Mouse (Mus musculus): ENCODE results near the gene Olfr10.
"Not testable (repeated sequence)": the region's sequence is repeated elsewhere in the genome, so short reads cannot be mapped to it uniquely, and the experiment has no call there.

Olfr10 gene
- long read RNA-seq, experiment 1 = 0 reads
- long read RNA-seq, experiment 2 = 0 reads

- intact Hi-C loops (cut with DNase I) = no loop called here
These were observed at the start of gene Olfr10 for GRCm38 (mm10) chr11:49304441-49304840. Olfr10 (plus strand) TSS chr11:49304741.

DNA sequence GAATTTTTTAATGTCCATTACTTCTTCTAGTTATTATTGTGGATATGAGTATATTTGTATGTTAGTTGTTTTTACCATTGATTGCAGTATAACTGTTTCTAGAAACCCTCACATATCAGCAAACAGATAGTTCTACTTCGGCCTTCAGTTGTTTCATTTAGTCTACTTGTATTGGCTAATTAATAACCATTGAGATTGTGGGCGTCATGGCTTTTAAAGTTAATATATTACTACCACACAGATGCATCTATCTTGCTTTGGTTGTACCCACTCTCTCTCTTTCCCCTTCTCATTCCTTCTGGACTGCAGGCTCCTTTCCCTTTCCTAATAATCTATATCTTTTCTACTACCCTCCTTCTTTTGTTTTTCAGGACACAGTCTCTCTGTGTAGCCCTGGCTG, 45.2 kb upstream of the Olfr10 start:
- intact Hi-C loops (cut with DNase I) = loop anchor here (10.0 kb wide), 2 partner anchors 384 to 464 kb away; partner anchors contain the start of gene Irgm1

GRCm38 (mm10) chr11:49259829-49260228, 44.7 kb upstream of the Olfr10 start:
- intact Hi-C loops (cut with DNase I) = loop anchor here (10.0 kb wide), 2 partner anchors 385 to 465 kb away; partner anchors contain the start of gene Irgm1

DNA sequence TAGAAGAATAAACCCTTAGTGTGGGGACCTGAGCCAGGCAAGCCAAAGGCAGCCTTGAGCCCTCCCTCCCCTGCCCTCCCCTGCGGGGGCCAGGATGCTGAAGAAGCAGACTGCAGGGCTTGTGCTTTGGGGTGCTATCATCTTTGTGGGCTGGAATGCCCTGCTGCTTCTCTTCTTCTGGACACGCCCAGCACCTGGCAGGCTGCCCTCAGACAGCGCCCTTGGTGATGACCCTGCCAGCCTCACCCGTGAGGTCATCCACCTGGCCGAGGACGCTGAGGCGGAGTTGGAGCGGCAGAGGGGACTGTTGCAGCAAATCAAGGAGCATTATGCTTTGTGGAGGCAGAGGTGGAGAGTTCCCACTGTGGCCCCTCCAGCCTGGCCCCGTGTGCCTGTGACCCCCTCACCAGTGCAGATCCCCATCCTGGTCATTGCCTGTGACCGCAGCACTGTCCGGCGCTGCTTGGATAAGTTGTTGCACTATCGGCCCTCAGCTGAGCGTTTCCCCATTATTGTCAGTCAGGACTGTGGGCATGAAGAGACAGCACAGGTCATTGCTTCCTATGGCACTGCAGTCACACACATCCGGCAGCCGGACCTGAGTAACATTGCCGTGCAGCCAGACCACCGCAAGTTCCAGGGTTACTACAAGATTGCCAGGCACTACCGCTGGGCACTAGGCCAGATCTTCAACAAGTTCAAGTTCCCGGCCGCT, 43.8 kb upstream of the Olfr10 start:
- intact Hi-C loops (cut with DNase I) = no loop called here

GRCm38 (mm10) chr11:49261313-49261855, 43.2 kb upstream of the Olfr10 start:
- intact Hi-C loops (cut with DNase I) = no loop called here

GRCm38 (mm10) chr11:49262286-49262685, 42.3 kb upstream of the Olfr10 start:
- intact Hi-C loops (cut with DNase I) = no loop called here

DNA sequence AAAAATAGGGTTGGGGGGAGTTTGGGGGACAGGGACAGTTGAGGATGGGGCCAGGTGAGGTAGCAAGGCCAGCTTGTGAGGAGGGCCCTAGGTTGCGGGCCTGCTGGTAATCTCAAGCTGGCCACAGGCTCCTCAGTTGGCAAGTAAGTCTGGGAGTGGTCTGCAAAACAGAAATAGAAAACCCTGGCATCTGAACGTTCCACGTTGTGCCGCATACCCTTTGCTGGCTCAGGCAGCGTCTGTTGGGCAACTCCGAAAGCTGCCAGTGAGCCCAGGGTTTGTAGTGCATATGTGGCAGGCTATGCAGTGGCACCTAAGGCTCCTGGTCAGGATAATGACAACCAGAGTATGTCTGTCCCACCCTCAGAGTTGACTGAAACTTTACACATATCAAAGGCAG, 41.4 kb upstream of the Olfr10 start:
- intact Hi-C loops (cut with DNase I) = no loop called here

- intact Hi-C loops (cut with DNase I) = no loop called here
These were observed 40.5 kb upstream of the Olfr10 start for GRCm38 (mm10) chr11:49264081-49264480.

DNA sequence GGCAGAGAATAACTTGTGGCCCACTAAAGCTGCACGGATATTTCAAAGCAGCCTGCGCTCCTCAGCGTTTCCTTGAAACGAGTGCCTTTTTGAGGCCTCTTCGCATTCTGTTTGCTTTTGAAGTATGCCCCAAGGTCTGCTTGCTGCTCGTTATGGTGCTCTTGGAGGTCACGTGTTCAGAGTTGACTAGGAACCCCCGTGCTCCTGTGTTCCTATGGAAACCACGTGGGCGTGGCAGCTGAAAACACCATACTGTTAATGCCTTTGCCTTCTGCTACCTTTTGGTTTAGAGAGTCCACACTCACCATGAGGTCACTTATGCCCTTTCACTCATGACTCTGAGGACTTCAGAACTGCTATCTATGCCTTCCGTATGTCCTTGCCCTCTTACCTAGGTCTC, 39.9 kb upstream of the Olfr10 start:
- intact Hi-C loops (cut with DNase I) = no loop called here

DNA sequence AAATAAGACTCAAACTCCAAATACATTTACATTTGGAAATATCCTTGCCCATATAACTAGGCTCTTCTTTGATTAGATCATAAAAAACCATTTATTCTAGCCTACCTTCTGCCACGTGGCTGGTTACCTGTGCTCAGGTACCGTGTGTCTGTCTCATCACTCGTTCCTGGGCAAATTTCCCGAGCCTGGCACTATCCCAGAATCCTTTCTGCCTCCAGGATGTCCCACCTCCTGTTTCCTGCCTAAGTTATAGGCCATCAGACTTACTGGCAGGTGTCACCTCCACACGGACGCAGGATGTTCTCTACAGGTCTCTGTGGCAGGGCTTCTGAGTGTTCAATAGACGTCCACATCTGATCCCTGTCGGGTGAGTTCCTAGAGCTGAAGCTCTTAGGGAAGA, 39.4 kb upstream of the Olfr10 start:
- intact Hi-C loops (cut with DNase I) = no loop called here

DNA sequence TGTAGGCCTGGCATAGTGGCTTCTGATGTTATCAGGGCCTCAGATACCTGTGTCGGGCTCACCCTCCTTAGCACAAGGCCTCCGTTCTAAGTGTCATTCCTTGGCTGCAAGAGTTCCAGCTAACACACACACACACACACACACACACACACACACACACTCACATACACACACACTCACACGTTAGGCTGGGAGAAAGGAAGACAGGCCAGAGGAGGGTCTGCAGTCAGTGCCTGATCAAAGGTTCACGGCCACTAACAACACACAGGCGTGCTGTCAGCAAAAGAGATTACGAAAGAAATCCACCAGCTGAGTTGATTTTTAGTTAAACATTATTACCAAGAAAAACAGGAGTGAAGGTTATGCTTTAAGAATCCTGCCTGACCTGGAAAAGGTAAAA, 37.9 kb upstream of the Olfr10 start:
- intact Hi-C loops (cut with DNase I) = no loop called here

- intact Hi-C loops (cut with DNase I) = no loop called here
These were observed 37.2 kb upstream of the Olfr10 start for GRCm38 (mm10) chr11:49267316-49267715.

DNA sequence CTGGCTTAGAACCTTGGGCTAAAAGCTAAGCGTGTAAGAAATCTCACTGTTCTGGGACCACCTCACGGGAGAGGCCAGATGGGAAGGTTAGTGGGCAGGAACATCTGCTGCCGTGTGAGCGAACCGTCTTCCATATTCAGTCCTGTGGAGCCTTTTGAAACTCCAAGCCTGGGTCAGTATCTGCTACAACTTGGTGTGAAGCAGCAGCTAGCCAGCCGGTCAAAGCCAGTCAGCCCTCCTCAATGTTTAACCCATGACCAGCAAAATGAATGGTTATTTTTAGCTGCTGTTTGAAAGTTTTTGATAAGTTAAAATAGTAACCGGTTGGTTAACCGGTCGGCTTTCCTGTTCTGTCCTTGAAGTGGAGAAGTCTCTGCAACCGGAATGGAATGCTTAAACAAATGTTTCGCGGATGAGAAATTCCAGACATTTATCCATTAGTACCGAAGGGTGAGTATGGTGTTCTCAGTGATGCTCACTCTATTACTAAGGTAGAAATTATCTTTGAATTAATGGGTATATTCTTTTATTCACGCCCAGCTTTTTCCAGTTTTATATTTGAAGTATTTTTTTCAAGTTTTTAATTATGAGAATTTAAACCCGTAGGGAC, 36.5 kb upstream of the Olfr10 start:
- intact Hi-C loops (cut with DNase I) = no loop called here

GRCm38 (mm10) chr11:49269761-49270160, 34.8 kb upstream of the Olfr10 start:
- intact Hi-C loops (cut with DNase I) = loop anchor here (5.0 to 10.0 kb wide), 2 partner anchors 145 to 162 kb away; no protein-coding TSS in a partner anchor

- intact Hi-C loops (cut with DNase I) = loop anchor here (5.0 to 10.0 kb wide), 2 partner anchors 144 to 163 kb away; no protein-coding TSS in a partner anchor
These were observed 34.2 kb upstream of the Olfr10 start for GRCm38 (mm10) chr11:49270368-49270767.

DNA sequence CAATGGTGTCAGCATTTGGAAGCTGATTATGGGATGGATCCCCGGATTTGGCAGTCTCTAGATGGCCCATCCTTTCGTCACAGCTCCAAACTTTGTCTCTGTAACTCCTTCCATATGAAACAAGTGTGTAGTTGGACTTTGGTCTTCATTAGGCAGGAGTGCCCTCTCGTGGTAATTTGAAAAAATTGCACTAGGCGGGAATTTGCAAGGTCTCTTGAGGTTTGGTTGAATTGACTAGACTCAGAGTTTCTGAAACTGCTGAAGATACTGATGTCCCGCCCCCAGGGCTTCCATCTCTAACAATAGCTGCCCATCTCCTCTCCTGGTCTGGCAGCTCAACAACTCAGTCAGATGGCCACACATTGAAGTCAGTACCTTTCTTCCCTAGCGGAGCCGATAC, 33.2 kb upstream of the Olfr10 start:
- intact Hi-C loops (cut with DNase I) = loop anchor here (1.0 to 10.0 kb wide), 3 partner anchors 81 to 164 kb away; no protein-coding TSS in a partner anchor

GRCm38 (mm10) chr11:49273834-49274519, 30.6 kb upstream of the Olfr10 start:
- intact Hi-C loops (cut with DNase I) = loop anchor here (5.0 to 10.0 kb wide), 2 partner anchors 141 to 167 kb away; no protein-coding TSS in a partner anchor

DNA sequence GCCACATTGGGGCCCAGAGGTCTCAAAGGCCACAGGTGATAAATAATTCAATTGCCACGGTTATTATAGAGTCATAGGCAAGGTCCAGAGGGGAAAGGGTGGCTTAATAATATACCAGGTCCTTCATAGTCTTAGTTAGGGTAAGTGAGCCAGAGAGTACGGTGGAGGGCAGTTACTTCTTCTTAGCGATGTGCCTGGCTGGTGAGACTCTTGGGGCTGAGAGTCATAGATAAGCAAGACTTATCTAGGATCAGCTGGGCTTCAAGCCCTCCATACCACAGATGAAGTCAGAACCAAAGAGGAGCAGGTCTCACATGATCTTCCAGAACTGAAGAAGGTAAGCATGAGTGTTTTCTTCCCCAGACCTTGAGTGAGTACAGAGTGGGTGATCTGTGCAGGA, 26.3 kb upstream of the Olfr10 start, which contains the start of gene Olfr1393:
Olfr1393 (plus strand) TSS at position 83 of the 400 bp plus-strand sequence.
- intact Hi-C loops (cut with DNase I) = loop anchor here (10.0 kb wide), 1 partner anchor 137 kb away; no protein-coding TSS in a partner anchor

- intact Hi-C loops (cut with DNase I) = not testable (repeated sequence)
These were observed 19.6 kb upstream of the Olfr10 start, which contains the start of gene Olfr1392 for GRCm38 (mm10) chr11:49284982-49285381. Olfr1392 (plus strand) TSS chr11:49285282.

GRCm38 (mm10) chr11:49287251-49287650, 17.3 kb upstream of the Olfr10 start:
- intact Hi-C loops (cut with DNase I) = no loop called here

- intact Hi-C loops (cut with DNase I) = no loop called here
These were observed 11.8 kb upstream of the Olfr10 start for GRCm38 (mm10) chr11:49292777-49293176.
